Mouse (Mus musculus): ENCODE data around the gene Prom1. TPM values are rescaled to one million over a fixed set of nuclear protein-coding genes. Genes with fewer than 3 reads are reported as not detected.

Gene Prom1
- polyA plus RNA-seq, 1 experiment: 3.5 TPM

DNA sequence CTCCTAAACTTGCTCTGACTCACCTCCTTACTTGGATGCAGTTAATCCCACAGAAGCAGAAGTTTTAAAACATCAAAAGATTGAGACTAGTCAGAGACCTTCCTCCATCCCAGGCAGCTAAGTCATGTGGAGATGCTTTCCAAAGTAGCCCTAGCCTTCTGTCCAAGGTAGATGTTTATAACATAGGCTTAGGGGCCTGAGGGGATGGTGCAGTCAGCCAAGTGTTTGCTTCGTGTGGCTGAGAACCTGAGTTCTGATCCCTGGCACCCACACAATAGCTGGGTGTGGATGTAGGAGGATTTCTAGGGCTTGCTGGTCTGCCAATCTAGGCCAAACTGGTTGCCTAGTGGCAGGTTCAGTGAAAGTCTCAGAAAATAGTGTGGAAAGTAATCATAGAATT lies 148.6 kb downstream of the Prom1 start:
- Histone ChIP-seq H3K27ac (ENCODE audit: insufficient read depth, low read length) (peak overlapping the region; percentile 34), H3K4me1 (ENCODE audit: control insufficient read depth, insufficient read depth, low read length) (peaks cover 3% of the 10 kb centered on the region; the same call in 1 of the 2 replicates), H3K4me3 (ENCODE audit: insufficient read depth, low read length) (no peak overlapping the region)
- TF ChIP-seq CTCF (IDR thresholded peaks at IDR 0.05; ENCODE audit: borderline replicate concordance, insufficient read depth, low read length): no peak
- TF ChIP-seq POLR2A (IDR thresholded peaks at IDR 0.05; ENCODE audit: low read depth, low read length): no peak

GRCm38 (mm10) chr5:43948748-43949275 lies 153.0 kb downstream of the Prom1 start:
- Histone ChIP-seq H3K4me3 (ENCODE audit: insufficient read depth, low read length) (peak overlapping the region; percentile 10; the same call in 1 of the 2 replicates), H3K27ac (ENCODE audit: insufficient read depth, low read length) (peak overlapping the region; percentile 95), H3K4me1 (ENCODE audit: control insufficient read depth, insufficient read depth, low read length) (peaks cover 3% of the 10 kb centered on the region; the same call in 1 of the 2 replicates)
- peak; percentile 60 for TF ChIP-seq POLR2A (IDR thresholded peaks at IDR 0.05; ENCODE audit: low read depth, low read length)
- no peak for TF ChIP-seq CTCF (IDR thresholded peaks at IDR 0.05; ENCODE audit: borderline replicate concordance, insufficient read depth, low read length)

- TF ChIP-seq POLR2A (IDR thresholded peaks at IDR 0.05; ENCODE audit: low read depth, low read length): no peak
- TF ChIP-seq CTCF (IDR thresholded peaks at IDR 0.05; ENCODE audit: borderline replicate concordance, insufficient read depth, low read length): no peak
- H3K27ac ChIP-seq (ENCODE audit: insufficient read depth, low read length): peak overlapping the region; percentile 88
- 0 out of 2 replicates have a peak overlapping the region, but pooled peaks have one; percentile 2 for H3K4me3 ChIP-seq (ENCODE audit: insufficient read depth, low read length)
- peaks cover 3% of the 10 kb centered on the region; the same call in 1 of the 2 replicates for H3K4me1 ChIP-seq (ENCODE audit: control insufficient read depth, insufficient read depth, low read length)
These were observed 153.6 kb downstream of the Prom1 start for GRCm38 (mm10) chr5:43948111-43948743.

DNA sequence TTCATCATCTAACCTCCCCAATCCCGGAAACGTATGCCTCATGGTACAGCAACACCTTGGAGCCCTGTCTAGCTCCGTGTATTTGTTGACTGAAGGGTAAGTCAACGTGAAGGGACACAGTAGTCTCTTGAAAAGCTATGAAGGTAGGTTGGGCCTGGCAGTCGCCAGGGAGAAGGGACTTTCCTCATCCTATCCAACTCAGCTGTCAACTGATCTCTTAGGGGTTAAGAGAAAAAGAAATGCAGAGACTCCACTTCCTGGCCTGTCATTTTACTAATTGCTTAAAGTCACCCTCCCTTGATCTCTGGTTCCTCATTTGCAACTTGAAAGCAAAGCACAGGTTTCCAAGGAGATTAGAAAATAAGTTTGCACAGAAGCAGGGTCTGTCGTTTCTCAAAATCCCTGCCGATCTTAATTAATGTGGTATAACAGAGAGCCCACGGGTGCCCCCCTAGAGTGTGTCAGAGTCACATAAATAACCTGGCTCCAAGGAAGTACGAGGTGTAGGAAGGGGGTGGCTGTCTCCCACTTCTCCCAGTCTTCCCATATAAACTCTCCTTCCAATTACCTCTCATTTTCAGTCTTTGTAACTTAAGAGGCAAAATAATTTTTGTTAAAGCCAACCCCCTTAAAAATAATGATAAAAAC lies 154.4 kb downstream of the Prom1 start:
- Histone ChIP-seq H3K27ac (ENCODE audit: insufficient read depth, low read length) (no peak overlapping the region), H3K4me1 (ENCODE audit: control insufficient read depth, insufficient read depth, low read length) (0 out of 2 replicates have a peak, but pooled peaks cover 3% of the 10 kb centered on the region), H3K4me3 (ENCODE audit: insufficient read depth, low read length) (no peak overlapping the region)
- TF ChIP-seq CTCF (IDR thresholded peaks at IDR 0.05; ENCODE audit: borderline replicate concordance, insufficient read depth, low read length) (no peak), POLR2A (IDR thresholded peaks at IDR 0.05; ENCODE audit: low read depth, low read length) (no peak)

Other genes starting within 250 kb of the Prom1 start
- 6.3 and 7.9 TPM in 2 replicates for gene Cd38, start 233.5 kb downstream of the Prom1 start, polyA plus RNA-seq (2011; ENCODE audit: insufficient read length, low read depth, missing spikeins)
- gene Gm7879, start 188.9 kb downstream of the Prom1 start, polyA plus RNA-seq (2011; ENCODE audit: insufficient read length, low read depth, missing spikeins): not detected in 2 replicates
- not detected in 2 replicates for gene Fgfbp1, start 120.3 kb downstream of the Prom1 start, polyA plus RNA-seq (2011; ENCODE audit: insufficient read length, low read depth, missing spikeins)
- 36.2 and 41.1 TPM in 2 replicates for gene Tapt1, start 124.6 kb upstream of the Prom1 start, polyA plus RNA-seq (2011; ENCODE audit: insufficient read length, low read depth, missing spikeins)